Mouse (Mus musculus) stomach, embryonic 14.5 days (tissue): Measurements from ENCODE around the gene AI467606. TPM values are rescaled to one million over a fixed set of nuclear protein-coding genes. Genes with fewer than 3 reads are reported as not detected.

ENCODE experiments used
- ATAC-seq: fragments of 200-750 bp; cut with Nextera tagmentation; 2 replicates; pipeline ENCODE4 v1.8.0; 2017; ENCODE audit warnings: low read depth, moderate TSS enrichment; ENCODE audit not compliant: insufficient number of reproducible peaks, insufficient read depth, low FRiP score
- H3K27ac ChIP-seq: fragments of 300-500 bp; sonication (generic); 2 replicates; pipeline ENCODE4 v1.5.1; 2014; ENCODE audit warnings: mild to moderate bottlenecking, low read length, moderate library complexity, mixed read lengths
- H3K27me3 ChIP-seq: fragments of 300-500 bp; sonication (generic); 2 replicates; pipeline ENCODE4 v1.6.1; 2014; ENCODE audit warnings: low read length, control low read depth, mixed read lengths; ENCODE audit not compliant: control insufficient read depth, insufficient read depth
- H3K36me3 ChIP-seq: fragments of 300-500 bp; sonication (generic); 2 replicates; pipeline ENCODE4 v1.6.1; 2014; ENCODE audit warnings: mild to moderate bottlenecking, control low read depth, low read length, moderate library complexity, mixed read lengths; ENCODE audit not compliant: control insufficient read depth, insufficient read depth
- H3K4me1 ChIP-seq: fragments of 300-500 bp; sonication (generic); 2 replicates; pipeline ENCODE4 v1.6.1; 2014; ENCODE audit warnings: low read length, control low read depth, mixed read lengths; ENCODE audit not compliant: control insufficient read depth, insufficient read depth
- H3K4me2 ChIP-seq: fragments of 300-500 bp; sonication (generic); replicated peaks from 2 replicates; pipeline ENCODE4 v1.6.1; 2014; ENCODE audit warnings: low read depth, low read length, control low read depth
- H3K4me3 ChIP-seq: fragments of 300-500 bp; sonication (generic); 2 replicates; pipeline ENCODE4 v1.5.1; 2014; ENCODE audit warnings: low read depth, low read length, control low read depth
- H3K9ac ChIP-seq: fragments of 300-500 bp; sonication (generic); replicated peaks from 2 replicates; pipeline ENCODE4 v1.6.1; 2014; ENCODE audit warnings: low read depth, mild to moderate bottlenecking, control low read depth, low read length, moderate library complexity, mixed read lengths
- H3K9me3 ChIP-seq: fragments of 300-500 bp; sonication (generic); 2 replicates; pipeline ENCODE4 v1.6.1; 2016; ENCODE audit warnings: low read depth, low read length, control low read depth; ENCODE audit not compliant: control insufficient read depth
- WGBS: fragments of 180-500 bp; shearing (Covaris S2); extraction: QIAGEN DNeasy Blood & Tissue Kit; methylation state at CpG from one replicate; pipeline ENCODE4 v1.1.7; 2014; 5-methylcytosine and 5-hydroxymethylcytosine counted together
- polyA plus RNA-seq: library from polyadenylated mRNA; unstranded; fragments of >200 nt; fragmentation: Nextera tagmentation; extraction: Ambion mirVana; gene quantifications from 2 replicates; pipeline ENCODE4 v1.2.1, GENCODE M21; 2014

The AI467606 gene
- polyA plus RNA-seq, 1 experiment from 2014 or later, result 5.3 TPM

- Histone ChIP-seq H3K9me3 (no peaks in the 10 kb centered on the region), H3K9ac (no peak overlapping the region), H3K27ac (no peak overlapping the region), H3K4me1 (no peaks in the 10 kb centered on the region), H3K36me3 (no peaks in the 10 kb centered on the region), H3K27me3 (no peaks in the 10 kb centered on the region), H3K4me3 (no peak overlapping the region), H3K4me2 (no peak overlapping the region)
- 71% methylated on average over 6 of the region's 6 CpGs for WGBS
- no peak for ATAC-seq
These were observed 11.0 kb downstream of the AI467606 start for GRCm38 (mm10) chr7:127102148-127102547.

GRCm38 (mm10) chr7:127103960-127104359, 12.8 kb downstream of the AI467606 start:
- Histone ChIP-seq H3K27me3 (no peaks in the 10 kb centered on the region), H3K9ac (no peak overlapping the region), H3K27ac (no peak overlapping the region), H3K4me2 (no peak overlapping the region), H3K4me1 (no peaks in the 10 kb centered on the region), H3K9me3 (no peaks in the 10 kb centered on the region), H3K4me3 (no peak overlapping the region), H3K36me3 (no peaks in the 10 kb centered on the region)
- WGBS, result 55% methylated on average over 6 of the region's 6 CpGs
- no peak for ATAC-seq

- WGBS, result 13% methylated on average over 17 of the region's 17 CpGs
These were observed 13.6 kb downstream of the AI467606 start for GRCm38 (mm10) chr7:127104560-127105332.

GRCm38 (mm10) chr7:127105551-127105950, 14.4 kb downstream of the AI467606 start:
- no peaks in the 10 kb centered on the region for H3K36me3 ChIP-seq
- H3K27ac ChIP-seq, result no peak overlapping the region
- H3K4me3 ChIP-seq, result no peak overlapping the region
- no peaks in the 10 kb centered on the region for H3K4me1 ChIP-seq
- 71% methylated on average over 7 of the region's 7 CpGs for WGBS
- no peak overlapping the region for H3K4me2 ChIP-seq
- no peak for ATAC-seq
- no peak overlapping the region for H3K9ac ChIP-seq
- no peaks in the 10 kb centered on the region for H3K9me3 ChIP-seq
- H3K27me3 ChIP-seq, result no peaks in the 10 kb centered on the region

More at GRCm38 (mm10) chr7:127104560-127105332, 13.6 kb downstream of the AI467606 start:
- no peak overlapping the region for H3K27ac ChIP-seq
- ATAC-seq, result peak; percentile 88
- H3K9me3 ChIP-seq, result no peaks in the 10 kb centered on the region
- no peaks in the 10 kb centered on the region for H3K36me3 ChIP-seq
- no peaks in the 10 kb centered on the region for H3K4me1 ChIP-seq
- no peaks in the 10 kb centered on the region for H3K27me3 ChIP-seq
- peak overlapping the region; percentile 26 for H3K4me3 ChIP-seq
- peak overlapping the region; percentile 38; the same call in 1 of the 2 replicates for H3K9ac ChIP-seq
- H3K4me2 ChIP-seq, result peak overlapping the region; percentile 49

- Histone ChIP-seq H3K4me2 (no peak overlapping the region), H3K27me3 (no peaks in the 10 kb centered on the region), H3K4me3 (no peak overlapping the region), H3K36me3 (no peaks in the 10 kb centered on the region), H3K9me3 (no peaks in the 10 kb centered on the region), H3K9ac (no peak overlapping the region), H3K4me1 (no peaks in the 10 kb centered on the region), H3K27ac (no peak overlapping the region)
- ATAC-seq, result no peak; the same call in 1 of the 2 replicates
- 44% methylated on average over 18 of the region's 18 CpGs for WGBS
These were observed 19.3 kb downstream of the AI467606 start for GRCm38 (mm10) chr7:127110239-127111007.

- ATAC-seq, result no peak
- no peak overlapping the region for H3K27ac ChIP-seq
- WGBS, result 41% methylated on average over 6 of the region's 6 CpGs
- no peak overlapping the region for H3K4me2 ChIP-seq
- H3K4me1 ChIP-seq, result no peaks in the 10 kb centered on the region
- no peaks in the 10 kb centered on the region for H3K27me3 ChIP-seq
- no peaks in the 10 kb centered on the region for H3K9me3 ChIP-seq
- H3K4me3 ChIP-seq, result no peak overlapping the region
- no peak overlapping the region for H3K9ac ChIP-seq
- no peaks in the 10 kb centered on the region for H3K36me3 ChIP-seq
These were observed 20.3 kb downstream of the AI467606 start for GRCm38 (mm10) chr7:127111461-127111860.

GRCm38 (mm10) chr7:127112251-127112841, 21.2 kb downstream of the AI467606 start:
- ATAC-seq, result no peak
- H3K9ac ChIP-seq, result no peak overlapping the region
- WGBS, result 73% methylated on average over 12 of the region's 12 CpGs

GRCm38 (mm10) chr7:127112921-127113597, 21.9 kb downstream of the AI467606 start:
- no peak overlapping the region for H3K27ac ChIP-seq
- no peaks in the 10 kb centered on the region for H3K9me3 ChIP-seq
- no peaks in the 10 kb centered on the region for H3K36me3 ChIP-seq
- H3K4me1 ChIP-seq, result no peaks in the 10 kb centered on the region
- no peak overlapping the region for H3K9ac ChIP-seq
- no peak overlapping the region for H3K4me3 ChIP-seq
- no peak for ATAC-seq
- no peak overlapping the region for H3K4me2 ChIP-seq
- no peaks in the 10 kb centered on the region for H3K27me3 ChIP-seq
- 29% methylated on average over 9 of the region's 9 CpGs for WGBS

More at GRCm38 (mm10) chr7:127112251-127112841, 21.2 kb downstream of the AI467606 start:
- no peaks in the 10 kb centered on the region for H3K36me3 ChIP-seq
- H3K27ac ChIP-seq, result no peak overlapping the region
- no peaks in the 10 kb centered on the region for H3K4me1 ChIP-seq
- no peak overlapping the region for H3K4me3 ChIP-seq
- H3K9me3 ChIP-seq, result no peaks in the 10 kb centered on the region
- no peaks in the 10 kb centered on the region for H3K27me3 ChIP-seq
- no peak overlapping the region for H3K4me2 ChIP-seq
